Mouse (Mus musculus) ES-Bruce4 (cell line): ENCODE measurements at regions not wholly inside any gene's neighbourhood (a gene's known extent, or its start where the extent isn't known, plus 50 kb on each side); places are given as distances from the start of the nearest gene placed in this dataset.

Experiments used
- CTCF ChIP-seq: IDR thresholded peaks from one replicate; pipeline ENCODE4 v1.8.1; 2011; ENCODE audit warnings: low read depth, low read length
- POLR2A ChIP-seq: IDR thresholded peaks from one replicate; pipeline ENCODE4 v1.8.1; 2011; ENCODE audit warnings: low read length; ENCODE audit not compliant: insufficient read depth

DNA sequence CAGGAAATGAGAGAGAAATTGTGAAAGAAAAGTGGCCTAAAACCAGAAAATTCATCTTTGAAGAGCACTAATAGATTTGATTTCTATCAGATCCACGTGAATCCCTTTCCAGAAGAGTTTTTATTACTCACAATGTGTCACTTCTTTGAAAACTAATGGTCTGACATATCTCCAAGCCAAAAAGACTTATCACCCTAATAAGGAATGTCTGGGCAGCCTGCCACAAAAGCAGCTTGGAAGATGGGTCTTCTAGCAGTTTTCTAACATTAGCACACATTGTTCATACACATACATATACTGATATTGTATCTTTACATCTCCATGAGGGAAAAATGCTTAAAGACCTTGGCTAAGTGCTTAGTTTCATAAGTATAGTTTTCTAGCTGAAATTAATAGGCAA lies 337.8 kb upstream of the Cd180 start:
- no peak for TF ChIP-seq POLR2A
- TF ChIP-seq CTCF = no peak
